Mouse (Mus musculus): ENCODE measurements at regions not wholly inside any gene's neighbourhood (a gene's known extent, or its start where the extent isn't known, plus 50 kb on each side); places are given as distances from the start of the nearest gene placed in this dataset.

DNA sequence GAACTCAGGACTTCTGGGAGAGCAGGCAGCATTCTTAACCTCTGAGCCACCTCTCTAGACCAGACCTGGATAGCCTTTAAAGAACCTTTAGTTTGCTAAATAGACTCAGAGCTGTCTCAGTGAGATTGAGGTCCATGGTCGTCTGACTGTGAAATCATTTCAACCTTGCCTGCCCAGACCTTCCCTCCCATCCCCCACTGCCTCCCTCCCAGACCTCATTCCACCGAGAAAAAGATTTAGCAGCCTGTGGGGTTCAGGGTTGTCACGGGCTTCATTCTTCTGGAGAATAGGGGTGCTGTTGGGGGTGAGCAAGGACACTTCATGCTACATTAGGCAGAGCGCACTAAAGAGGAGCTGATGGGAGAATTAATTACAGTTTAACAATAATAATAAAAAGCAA, 126.7 kb upstream of the Neo1 start:
- TF ChIP-seq POLR2A (IDR thresholded peaks at IDR 0.05; ENCODE audit: borderline replicate concordance, extremely low read depth, insufficient read depth, insufficient read length, poor library complexity, severe bottlenecking) (no peak), CTCF (IDR thresholded peaks at IDR 0.05; ENCODE audit: borderline replicate concordance, extremely low read depth, insufficient read depth, insufficient read length) (no peak)
